Mouse (Mus musculus): ENCODE data around the gene Zfp112. TPM values are rescaled to one million over a fixed set of nuclear protein-coding genes. Genes with fewer than 3 reads are reported as not detected.

The Zfp112 gene
- total RNA-seq (2023), result 4.4 TPM

GRCm38 (mm10) chr7:24112156-24112856, at the start of gene Zfp112:
Zfp112 (plus strand) TSS chr7:24112314.

GRCm38 (mm10) chr7:24081634-24082431, 30.3 kb upstream of the Zfp112 start, which contains the start of gene Zfp180:
Zfp180 (plus strand) TSS chr7:24081924.

GRCm38 (mm10) chr7:24133996-24134828, 22.1 kb downstream of the Zfp112 start, which contains the start of gene Zfp235:
Zfp235 (plus strand) TSS chr7:24134169.

GRCm38 (mm10) chr7:24174618-24175336, 62.7 kb downstream of the Zfp112 start, which contains the start of gene Zfp114:
Zfp114 (plus strand) TSS chr7:24175060.

Other genes with a start within 250 kb of the Zfp112 start
- not detected for gene Vmn1r177, start 245.9 kb upstream of the Zfp112 start, total RNA-seq (2023)
- not detected for gene Vmn1r178, start 220.3 kb upstream of the Zfp112 start, total RNA-seq (2023)
- not detected for gene Vmn1r179, start 185.3 kb upstream of the Zfp112 start, total RNA-seq (2023)
- not detected for gene Vmn1r180, start 161.7 kb upstream of the Zfp112 start, total RNA-seq (2023)
- not detected for gene Vmn1r181, start 137.7 kb upstream of the Zfp112 start, total RNA-seq (2023)
- gene V1rd19, start 110.6 kb upstream of the Zfp112 start, total RNA-seq (2023), result not detected
- not detected for gene Vmn1r183, start 59.1 kb upstream of the Zfp112 start, total RNA-seq (2023)
- gene Zfp180, start 30.4 kb upstream of the Zfp112 start, total RNA-seq (2023), result 33.2 TPM
- 5.7 TPM for gene Zfp235, start 21.9 kb downstream of the Zfp112 start, total RNA-seq (2023)
- gene Zfp114, start 62.7 kb downstream of the Zfp112 start, total RNA-seq (2023), result 0.55 TPM
- gene Zfp111, start 99.1 kb downstream of the Zfp112 start, total RNA-seq (2023), result 0.24 TPM
- 3.8 TPM for gene Zfp109, start 125.2 kb downstream of the Zfp112 start, total RNA-seq (2023)
- not detected for gene Zfp108, start 142.5 kb downstream of the Zfp112 start, total RNA-seq (2023)
- 0.98 TPM for gene Zfp93, start 158.1 kb downstream of the Zfp112 start, total RNA-seq (2023)
- 10.2 TPM for gene Zfp61, start 188.9 kb downstream of the Zfp112 start, total RNA-seq (2023)
- gene Zfp94, start 204.4 kb downstream of the Zfp112 start, total RNA-seq (2023), result 4.7 TPM
- gene Tescl, start 221.6 kb downstream of the Zfp112 start, total RNA-seq (2023), result not detected
- gene Lypd5, start 236.9 kb downstream of the Zfp112 start, total RNA-seq (2023), result not detected